In genomic region chr5:5559798-5560197, GRCm38 (mm10) we compare ENCODE assay signal across 8 mouse cellular contexts. TPM values are rescaled to one million over a fixed set of nuclear protein-coding genes. Genes with fewer than 3 reads are reported as not detected.
DNase-seq lines count a peak whose midpoint lies in the region; ATAC-seq and TF ChIP-seq lines count a peak whose summit lies in the region.

No protein-coding gene starts in this region.

- no peaks in the 10 kb centered on the region for H3K9me3 ChIP-seq in hindbrain, embryonic 12.5 days (replicated peaks)
- no peaks in the 10 kb centered on the region for H3K9me3 ChIP-seq in midbrain, embryonic 11.5 days (ENCODE audit: control insufficient read depth, low read length)

- peak overlapping the region; percentile 63 for H3K4me2 ChIP-seq in hindbrain, embryonic 12.5 days (replicated peaks)
- peak overlapping the region; percentile 46 for H3K4me2 ChIP-seq in midbrain, embryonic 11.5 days

- peak overlapping the region; percentile 70 for H3K9ac ChIP-seq in hindbrain, embryonic 12.5 days
- H3K9ac ChIP-seq in midbrain, embryonic 11.5 days (ENCODE audit: low read length): peak overlapping the region; percentile 85

- no peak for TF ChIP-seq CTCF in kidney, adult 2 months (conservative IDR thresholded peaks at IDR 0.05; ENCODE audit: insufficient read depth, insufficient read length, low read depth, low read length)
- TF ChIP-seq CTCF in bone marrow macrophage, adult 2 months (IDR thresholded peaks at IDR 0.05; ENCODE audit: low read depth, low read length): no peak

- H3K36me3 ChIP-seq in kidney, adult 2 months (ENCODE audit: control insufficient read depth, insufficient read depth, low read length): no peaks in the 10 kb centered on the region
- peaks cover 4% of the 10 kb centered on the region for H3K36me3 ChIP-seq in hindbrain, embryonic 12.5 days
- H3K36me3 ChIP-seq in midbrain, embryonic 11.5 days (ENCODE audit: control insufficient read depth, insufficient read depth, low read length): peaks cover under 1% of the 10 kb centered on the region

- H3K27ac ChIP-seq in kidney, adult 2 months (ENCODE audit: insufficient read depth, low read depth, low read length): no peak overlapping the region
- H3K27ac ChIP-seq in bone marrow macrophage, adult 2 months (ENCODE audit: insufficient read depth, low read depth, low read length): peak overlapping the region; percentile 49
- peak overlapping the region; percentile 60; the same call in 1 of the 2 replicates for H3K27ac ChIP-seq in hindbrain, embryonic 12.5 days
- H3K27ac ChIP-seq in midbrain, embryonic 11.5 days (ENCODE audit: low read depth, low read length): no peak overlapping the region

- 35% methylated on average over 8 of the region's 8 CpGs for WGBS in kidney, adult 2 months
- WGBS in hindbrain, embryonic 12.5 days: 45% methylated on average over 8 of the region's 8 CpGs
- 50% methylated on average over 8 of the region's 8 CpGs for WGBS in midbrain, embryonic 11.5 days

- peak overlapping the region; percentile 92 for H3K4me3 ChIP-seq in kidney, adult 2 months (ENCODE audit: insufficient read depth, low read depth, low read length)
- H3K4me3 ChIP-seq in bone marrow macrophage, adult 2 months (ENCODE audit: insufficient read depth, low read length): peak overlapping the region; percentile 87
- peak overlapping the region; percentile 73 for H3K4me3 ChIP-seq in hindbrain, embryonic 12.5 days
- peak overlapping the region; percentile 66 for H3K4me3 ChIP-seq in midbrain, embryonic 11.5 days (ENCODE audit: low read depth, low read length)

- peak; percentile 15; the same call in 1 of the 2 replicates for ATAC-seq in hindbrain, embryonic 12.5 days (ENCODE audit: low FRiP score)
- ATAC-seq in midbrain, embryonic 11.5 days (ENCODE audit: low FRiP score): no peak
- no peak for ATAC-seq in megakaryocyte progenitor cell, adult 5-6 weeks (replicated peaks; ENCODE audit: poor library complexity)
- ATAC-seq in erythroid progenitor cell, adult 5-6 weeks (replicated peaks; ENCODE audit: low FRiP score, poor library complexity, severe bottlenecking): no peak

- DNase-seq in kidney, adult 2 months: no peak
- DNase-seq in kidney, adult 8-10 months: no peak
- peak; percentile 82 for DNase-seq in midbrain, embryonic 11.5 days (ENCODE audit: low spot score, missing footprints)
- no peak for DNase-seq in urinary bladder, postnatal 25 days (ENCODE audit: low spot score)

- TF ChIP-seq POLR2A in kidney, adult 2 months (IDR thresholded peaks at IDR 0.05; ENCODE audit: low read depth, low read length): no peak
- no peak for TF ChIP-seq POLR2A in bone marrow macrophage, adult 2 months (IDR thresholded peaks at IDR 0.05; ENCODE audit: borderline replicate concordance, low read depth, low read length)

- H3K27me3 ChIP-seq in kidney, adult 2 months (replicated peaks; ENCODE audit: control insufficient read depth, insufficient read depth, low read length): no peaks in the 10 kb centered on the region
- H3K27me3 ChIP-seq in hindbrain, embryonic 12.5 days: no peaks in the 10 kb centered on the region
- H3K27me3 ChIP-seq in midbrain, embryonic 11.5 days (ENCODE audit: control insufficient read depth, insufficient read depth, low read length): no peaks in the 10 kb centered on the region

- H3K4me1 ChIP-seq in kidney, adult 2 months (ENCODE audit: control insufficient read depth, insufficient read depth, low read length): no peaks in the 10 kb centered on the region
- H3K4me1 ChIP-seq in bone marrow macrophage, adult 2 months (ENCODE audit: control insufficient read depth, insufficient read depth, low read length): peaks cover 9% of the 10 kb centered on the region
- H3K4me1 ChIP-seq in hindbrain, embryonic 12.5 days: peaks cover 8% of the 10 kb centered on the region
- H3K4me1 ChIP-seq in midbrain, embryonic 11.5 days (ENCODE audit: control insufficient read depth, insufficient read depth, low read length): peaks cover 2% of the 10 kb centered on the region; the same call in 1 of the 2 replicates

RNA-seq across cellular contexts. Expression of gene Gtpbp10, which starts 0.5 kb away (rescaled TPM):
- 4.7 and 6.6 TPM in 2 replicates for polyA plus RNA-seq in kidney, adult 2 months (2012; rRNA removed)
- 11.2 and 14.3 TPM in 2 replicates for polyA plus RNA-seq in bone marrow macrophage, adult 2 months (2012; ENCODE audit: insufficient read depth, insufficient read length, missing spikeins)
- 30.0 and 34.3 TPM in 2 replicates for polyA plus RNA-seq in hindbrain, embryonic 12.5 days (2016; fragmentation: Nextera tagmentation; extraction: Ambion mirVana)
- 37.2 and 40.0 TPM in 2 replicates for polyA plus RNA-seq in midbrain, embryonic 11.5 days (2014; fragmentation: Nextera tagmentation; extraction: Ambion mirVana)
- total RNA-seq in megakaryocyte progenitor cell, adult 5-6 weeks (2015): 30.2 and 30.8 TPM in 2 replicates
- 32.6 and 34.7 TPM in 2 replicates for total RNA-seq in megakaryocyte progenitor cell, adult 5-6 weeks (2017)
- 8.6 and 9.6 TPM in 2 replicates for total RNA-seq in erythroid progenitor cell, adult 5-6 weeks (2015; ENCODE audit: low replicate concordance)
- total RNA-seq in erythroid progenitor cell, adult 5-6 weeks (2017; ENCODE audit: low replicate concordance): 0.98 and 9.4 TPM in 2 replicates

RNA-seq across cellular contexts. Expression of gene Gm8773, which starts 13.8 kb away (rescaled TPM):
- 0.25 TPM in 1 of 2 replicates, not detected in the other for polyA plus RNA-seq in kidney, adult 2 months (2012; rRNA removed)
- polyA plus RNA-seq in bone marrow macrophage, adult 2 months (2012; ENCODE audit: insufficient read depth, insufficient read length, missing spikeins): not detected in 2 replicates
- polyA plus RNA-seq in hindbrain, embryonic 12.5 days (2016; fragmentation: Nextera tagmentation; extraction: Ambion mirVana): 5.4 and 7.2 TPM in 2 replicates
- polyA plus RNA-seq in midbrain, embryonic 11.5 days (2014; fragmentation: Nextera tagmentation; extraction: Ambion mirVana): 4.5 and 4.7 TPM in 2 replicates
- not detected in 2 replicates for total RNA-seq in megakaryocyte progenitor cell, adult 5-6 weeks (2015)
- total RNA-seq in megakaryocyte progenitor cell, adult 5-6 weeks (2017): not detected in 2 replicates
- not detected in 2 replicates for total RNA-seq in erythroid progenitor cell, adult 5-6 weeks (2015; ENCODE audit: low replicate concordance)
- not detected in 2 replicates for total RNA-seq in erythroid progenitor cell, adult 5-6 weeks (2017; ENCODE audit: low replicate concordance)

RNA-seq across cellular contexts. Expression of gene Cldn12, which starts 45.0 kb away (rescaled TPM):
- polyA plus RNA-seq in kidney, adult 2 months (2012; rRNA removed): 63.4 and 72.4 TPM in 2 replicates
- polyA plus RNA-seq in bone marrow macrophage, adult 2 months (2012; ENCODE audit: insufficient read depth, insufficient read length, missing spikeins): 2.1 and 2.6 TPM in 2 replicates
- 26.6 and 28.7 TPM in 2 replicates for polyA plus RNA-seq in hindbrain, embryonic 12.5 days (2016; fragmentation: Nextera tagmentation; extraction: Ambion mirVana)
- polyA plus RNA-seq in midbrain, embryonic 11.5 days (2014; fragmentation: Nextera tagmentation; extraction: Ambion mirVana): 26.0 and 27.1 TPM in 2 replicates
- total RNA-seq in megakaryocyte progenitor cell, adult 5-6 weeks (2015): 1.7 and 2.0 TPM in 2 replicates
- 4.1 and 5.0 TPM in 2 replicates for total RNA-seq in megakaryocyte progenitor cell, adult 5-6 weeks (2017)
- not detected in 2 replicates for total RNA-seq in erythroid progenitor cell, adult 5-6 weeks (2015; ENCODE audit: low replicate concordance)
- total RNA-seq in erythroid progenitor cell, adult 5-6 weeks (2017; ENCODE audit: low replicate concordance): 0.77 and 0.83 TPM in 2 replicates

Comparison
In these comparisons a context has a peak if more than half of its experiments do, and no peak if none do; other contexts are left out.
1. H3K27ac ChIP-seq: peak in bone marrow macrophage, adult 2 months (single experiment) and hindbrain, embryonic 12.5 days (single experiment); none in kidney, adult 2 months (single experiment) and midbrain, embryonic 11.5 days (single experiment).
2. Peak in every context shown above with its lines, with median percentiles within 50 percentile points of each other: H3K4me3 ChIP-seq.